Mouse (Mus musculus) limb, embryonic 14.5 days (tissue): ENCODE measurements at regions not wholly inside any gene's neighbourhood (a gene's known extent, or its start where the extent isn't known, plus 50 kb on each side); places are given as distances from the start of the nearest gene placed in this dataset.
A peak's percentile ranks its signal among the peaks of the same experiment; 100 is the strongest.

Experiments
- ATAC-seq: fragments of 200-750 bp; cut with Nextera tagmentation; 2 replicates; pipeline ENCODE4 v1.8.0; 2017; ENCODE audit warnings: low read depth, moderate number of reproducible peaks, moderate TSS enrichment; ENCODE audit not compliant: low FRiP score
- DNase-seq: peaks from one replicate; pipeline ENCODE4 v3.0.0-alpha.2; 2015; ENCODE audit warnings: low spot score
- H3K27ac ChIP-seq: fragments of 300-500 bp; sonication (generic); replicated peaks from 2 replicates; pipeline ENCODE4 v1.5.1; 2014; ENCODE audit warnings: low read depth, mild to moderate bottlenecking, low read length, moderate library complexity, mixed read lengths
- H3K27me3 ChIP-seq: fragments of 300-500 bp; sonication (generic); 2 replicates; pipeline ENCODE4 v1.6.1; 2014; ENCODE audit warnings: low read length, mixed read lengths; ENCODE audit not compliant: control insufficient read depth, insufficient read depth
- H3K36me3 ChIP-seq: fragments of 300-500 bp; sonication (generic); 2 replicates; pipeline ENCODE4 v1.6.1; 2014; ENCODE audit warnings: mild to moderate bottlenecking, low read length, moderate library complexity, mixed read lengths; ENCODE audit not compliant: control insufficient read depth, insufficient read depth
- H3K4me1 ChIP-seq: fragments of 300-500 bp; sonication (generic); 2 replicates; pipeline ENCODE4 v1.6.1; 2014; ENCODE audit warnings: antibody characterized with exemption, low read length, mixed read lengths; ENCODE audit not compliant: control insufficient read depth, insufficient read depth
- H3K4me2 ChIP-seq: fragments of 300-500 bp; sonication (generic); replicated peaks from 2 replicates; pipeline ENCODE4 v1.6.1; 2014; ENCODE audit warnings: low read depth, mild to moderate bottlenecking, low read length, moderate library complexity; ENCODE audit not compliant: severe bottlenecking
- H3K4me3 ChIP-seq: fragments of 300-500 bp; sonication (generic); replicated peaks from 2 replicates; pipeline ENCODE4 v1.5.1; 2014; ENCODE audit warnings: low read length
- H3K9ac ChIP-seq: fragments of 300-500 bp; sonication (generic); 2 replicates; pipeline ENCODE4 v1.6.1; 2014; ENCODE audit warnings: mild to moderate bottlenecking, low read depth, low read length, moderate library complexity; ENCODE audit not compliant: severe bottlenecking
- H3K9me3 ChIP-seq: fragments of 300-500 bp; sonication (generic); 2 replicates; pipeline ENCODE4 v1.6.1; 2016; ENCODE audit warnings: low read length; ENCODE audit not compliant: control insufficient read depth
- POLR2A ChIP-seq: fragments of 200-500 bp; IDR thresholded peaks from 2 replicates; pipeline ENCODE4 v1.8.0; 2012; ENCODE audit warnings: inconsistent platforms, mild to moderate bottlenecking, moderate library complexity, borderline replicate concordance; ENCODE audit not compliant: insufficient read depth, insufficient read length; ENCODE audit errors: extremely low read depth
- WGBS: fragments of 180-500 bp; shearing (Covaris S2); extraction: QIAGEN DNeasy Blood & Tissue Kit; methylation state at CpG from one replicate; pipeline ENCODE4 v1.1.7; 2014; 5-methylcytosine and 5-hydroxymethylcytosine counted together

DNA sequence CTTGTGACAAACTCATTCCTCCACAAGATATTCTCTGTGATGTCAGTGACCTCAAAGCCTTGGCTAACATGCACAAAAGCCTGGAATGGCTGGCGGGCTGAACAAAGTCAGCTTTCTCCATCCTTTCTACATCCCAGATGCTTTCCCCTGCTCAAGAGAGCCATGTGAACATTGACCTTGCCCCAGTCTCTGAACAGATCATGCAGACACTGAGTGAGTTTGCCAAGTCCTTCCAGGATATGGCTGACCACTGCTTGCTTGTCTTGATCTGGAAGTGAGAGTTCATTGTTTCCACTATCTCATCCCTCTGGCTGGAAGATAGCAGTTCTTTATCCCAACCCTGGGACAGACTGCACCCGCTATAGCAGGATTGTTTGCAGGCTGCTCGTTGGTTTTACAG lies 103.7 kb downstream of the Tnfsf18 start:
- Histone ChIP-seq H3K27me3 (no peaks in the 10 kb centered on the region), H3K4me2 (no peak overlapping the region), H3K4me3 (no peak overlapping the region), H3K27ac (no peak overlapping the region), H3K4me1 (no peaks in the 10 kb centered on the region), H3K9ac (no peak overlapping the region), H3K9me3 (no peaks in the 10 kb centered on the region), H3K36me3 (no peaks in the 10 kb centered on the region)
- 81% methylated on average over 3 of the region's 3 CpGs for WGBS
- TF ChIP-seq POLR2A = no peak
- ATAC-seq (no peak), DNase-seq (no peak)

DNA sequence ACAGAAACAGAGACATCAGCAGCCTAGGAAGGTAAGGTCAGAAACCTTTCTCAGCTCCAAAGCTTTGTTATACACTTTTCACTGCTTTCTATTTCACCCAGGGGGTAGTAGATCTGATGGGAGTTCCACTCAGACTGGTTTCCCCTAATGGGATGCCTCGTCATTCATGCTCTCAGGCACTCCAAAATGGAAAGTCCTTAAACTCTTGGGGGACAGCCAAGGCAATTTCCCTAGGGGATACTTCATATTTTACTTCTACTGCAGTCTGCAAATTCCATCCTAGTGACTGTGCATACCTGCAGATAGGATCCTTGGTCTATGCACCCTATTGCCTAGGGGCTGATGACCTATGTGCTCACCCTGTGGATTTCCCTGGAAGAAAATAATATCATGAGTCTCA lies 82.1 kb downstream of the Tnfsf18 start:
- ATAC-seq = no peak
- peak; percentile 24 for DNase-seq

GRCm38 (mm10) chr1:161575939-161576338 lies 81.5 kb downstream of the Tnfsf18 start:
- no peaks in the 10 kb centered on the region for H3K36me3 ChIP-seq
- no peak for TF ChIP-seq POLR2A
- peaks cover 10% of the 10 kb centered on the region; the same call in 1 of the 2 replicates for H3K4me1 ChIP-seq
- H3K9ac ChIP-seq = no peak overlapping the region
- H3K4me3 ChIP-seq = no peak overlapping the region
- WGBS = 42% methylated on average over 7 of the region's 7 CpGs
- DNase-seq (peak; percentile 73), ATAC-seq (peak; percentile 63)
- H3K27ac ChIP-seq = no peak overlapping the region
- no peaks in the 10 kb centered on the region for H3K27me3 ChIP-seq
- H3K4me2 ChIP-seq = no peak overlapping the region
- H3K9me3 ChIP-seq = no peaks in the 10 kb centered on the region

More for the DNA sequence above, 82.1 kb downstream of the Tnfsf18 start:
- Histone ChIP-seq H3K9me3 (no peaks in the 10 kb centered on the region), H3K36me3 (no peaks in the 10 kb centered on the region), H3K27ac (no peak overlapping the region), H3K4me2 (no peak overlapping the region), H3K27me3 (no peaks in the 10 kb centered on the region), H3K4me1 (peaks cover 10% of the 10 kb centered on the region; the same call in 1 of the 2 replicates), H3K9ac (no peak overlapping the region), H3K4me3 (no peak overlapping the region)
- no peak for TF ChIP-seq POLR2A
- WGBS = 36% methylated on average over 1 of the region's 1 CpGs

DNA sequence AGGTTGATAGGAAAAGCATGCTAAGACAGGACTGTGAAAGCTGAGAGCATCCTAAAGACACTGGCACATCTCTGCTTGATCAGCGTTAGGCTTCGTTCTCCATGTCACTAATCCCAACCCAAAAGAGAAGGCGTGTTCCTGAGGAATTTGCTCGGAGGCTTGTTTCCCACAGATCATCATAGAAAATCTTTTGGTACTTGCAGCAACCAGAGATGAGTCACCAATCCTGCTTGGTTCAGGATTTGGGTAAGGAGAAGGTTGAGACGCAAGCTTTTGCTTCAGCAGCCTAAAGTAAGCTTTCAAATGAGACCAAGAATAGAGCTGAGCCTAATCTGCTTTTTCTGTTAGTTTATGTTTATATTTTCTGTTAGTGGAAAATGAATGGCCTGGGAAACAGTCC lies 80.7 kb downstream of the Tnfsf18 start:
- Histone ChIP-seq H3K4me1 (peaks cover 10% of the 10 kb centered on the region; the same call in 1 of the 2 replicates), H3K9me3 (no peaks in the 10 kb centered on the region), H3K27ac (no peak overlapping the region), H3K27me3 (no peaks in the 10 kb centered on the region), H3K9ac (no peak overlapping the region), H3K36me3 (no peaks in the 10 kb centered on the region), H3K4me3 (no peak overlapping the region), H3K4me2 (no peak overlapping the region)
- DNase-seq (no peak), ATAC-seq (no peak)
- no peak for TF ChIP-seq POLR2A
- WGBS = 77% methylated on average over 5 of the region's 5 CpGs

DNA sequence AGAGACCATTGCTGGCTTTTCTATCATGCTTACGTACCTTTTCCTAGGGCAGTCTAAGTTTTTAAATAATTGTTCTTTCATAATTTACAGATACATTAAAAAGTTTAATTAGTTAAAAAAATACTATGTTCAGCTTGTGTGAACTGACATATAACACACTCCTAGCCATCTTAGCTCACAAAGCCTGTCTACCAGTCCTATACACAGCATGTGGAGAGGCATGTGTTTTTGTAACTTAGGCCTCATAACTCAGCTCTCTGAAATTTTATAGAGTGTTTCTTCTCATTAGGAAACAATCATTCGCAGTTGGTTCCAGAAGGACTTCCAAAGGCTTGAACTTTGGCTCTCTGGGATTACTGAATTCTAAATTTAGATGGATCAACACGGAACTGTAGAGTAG lies 76.3 kb downstream of the Tnfsf18 start:
- no peak overlapping the region for H3K4me2 ChIP-seq
- no peaks in the 10 kb centered on the region for H3K9me3 ChIP-seq
- no peak overlapping the region for H3K4me3 ChIP-seq
- WGBS = 23% methylated on average over 3 of the region's 3 CpGs
- H3K27ac ChIP-seq = no peak overlapping the region
- no peak for TF ChIP-seq POLR2A
- ATAC-seq (no peak), DNase-seq (peak; percentile 31)
- H3K9ac ChIP-seq = no peak overlapping the region
- H3K36me3 ChIP-seq = no peaks in the 10 kb centered on the region
- no peaks in the 10 kb centered on the region for H3K27me3 ChIP-seq
- 0 out of 2 replicates have a peak, but pooled peaks cover under 1% of the 10 kb centered on the region for H3K4me1 ChIP-seq

DNA sequence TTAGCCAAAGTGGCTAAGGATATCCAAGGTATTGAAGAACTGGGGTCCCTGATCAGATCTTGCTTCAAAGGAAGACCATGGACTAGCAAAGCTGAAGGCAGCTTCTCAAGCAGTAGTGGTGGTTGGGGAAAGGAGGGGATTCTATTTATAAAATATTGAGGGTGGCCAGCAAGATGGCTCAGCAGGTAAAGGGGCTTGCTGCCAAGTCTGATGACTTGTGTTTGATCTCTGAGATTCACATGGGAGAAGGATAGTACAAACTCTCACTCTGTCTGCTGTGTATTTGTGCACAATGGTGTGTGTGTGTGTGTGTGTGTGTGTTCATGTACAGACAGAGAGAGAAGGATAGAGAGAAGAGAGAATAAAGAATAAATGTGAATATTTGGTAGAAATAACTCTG lies 73.4 kb downstream of the Tnfsf18 start:
- H3K9ac ChIP-seq = no peak overlapping the region
- no peak overlapping the region for H3K4me2 ChIP-seq
- no peak for ATAC-seq
- H3K9me3 ChIP-seq = no peaks in the 10 kb centered on the region
- DNase-seq = no peak
- H3K36me3 ChIP-seq = no peaks in the 10 kb centered on the region
- no peaks in the 10 kb centered on the region for H3K4me1 ChIP-seq
- H3K4me3 ChIP-seq = no peak overlapping the region
- no peak overlapping the region for H3K27ac ChIP-seq
- H3K27me3 ChIP-seq = no peaks in the 10 kb centered on the region
- TF ChIP-seq POLR2A = no peak
